Mouse (Mus musculus) liver, postnatal 0 days (tissue): ENCODE results near the gene Wfdc6a. TPM values are rescaled to one million over a fixed set of nuclear protein-coding genes. Genes with fewer than 3 reads are reported as not detected.

ENCODE experiments used
- ATAC-seq: fragments of 200-750 bp; cut with Nextera tagmentation; 2 replicates; pipeline ENCODE4 v1.8.0; 2017; ENCODE audit warnings: mild to moderate bottlenecking, moderate library complexity
- DNase-seq: peaks from one replicate; pipeline ENCODE4 v3.0.0-alpha.2; 2016
- H3K27ac ChIP-seq: fragments of 300-500 bp; sonication (generic); 2 replicates; pipeline ENCODE4 v1.5.1; 2014; ENCODE audit warnings: antibody characterized with exemption, moderate library complexity, mild to moderate bottlenecking, low read depth
- H3K27me3 ChIP-seq: fragments of 300-500 bp; sonication (generic); 2 replicates; pipeline ENCODE4 v1.6.1; 2014; ENCODE audit warnings: low read length, control low read depth, mixed read lengths; ENCODE audit not compliant: insufficient read depth
- H3K36me3 ChIP-seq: fragments of 300-500 bp; sonication (generic); replicated peaks from 2 replicates; pipeline ENCODE4 v1.6.1; 2014; ENCODE audit warnings: mild to moderate bottlenecking, control low read depth, low read length, moderate library complexity, mixed read lengths; ENCODE audit not compliant: insufficient read depth
- H3K4me1 ChIP-seq: fragments of 300-500 bp; sonication (generic); 2 replicates; pipeline ENCODE4 v1.6.1; 2014; ENCODE audit warnings: antibody characterized with exemption, mild to moderate bottlenecking, control low read depth; ENCODE audit not compliant: insufficient read depth
- H3K4me2 ChIP-seq: fragments of 300-500 bp; sonication (generic); 2 replicates; pipeline ENCODE4 v1.6.1; 2014; ENCODE audit warnings: low read depth, mild to moderate bottlenecking, low read length, moderate library complexity, mixed read lengths
- H3K4me3 ChIP-seq: fragments of 300-500 bp; sonication (generic); 2 replicates; pipeline ENCODE4 v1.5.1; 2014; ENCODE audit warnings: low read depth, low read length
- H3K9ac ChIP-seq: fragments of 300-500 bp; sonication (generic); replicated peaks from 2 replicates; pipeline ENCODE4 v1.6.1; 2014; ENCODE audit warnings: mild to moderate bottlenecking, moderate library complexity
- H3K9me3 ChIP-seq: fragments of 300-500 bp; sonication (generic); 2 replicates; pipeline ENCODE4 v1.6.1; 2016; ENCODE audit warnings: mild to moderate bottlenecking, control low read depth, low read length, mixed read lengths
- CTCF ChIP-seq: sonication (generic); IDR thresholded peaks from 2 replicates; pipeline ENCODE4 v1.5.1; 2016; ENCODE audit warnings: antibody characterized with exemption, low read depth
- EP300 ChIP-seq: IDR thresholded peaks from 2 replicates; pipeline ENCODE4 v1.6.1; 2016; ENCODE audit warnings: antibody characterized with exemption, low read depth, mild to moderate bottlenecking
- WGBS: fragments of 180-500 bp; shearing (Covaris S2); extraction: QIAGEN DNeasy Blood & Tissue Kit; methylation state at CpG from one replicate; pipeline ENCODE4 v1.1.7; 2014; ENCODE audit not compliant: insufficient replicate concordance; 5-methylcytosine and 5-hydroxymethylcytosine counted together
- polyA plus RNA-seq: library from polyadenylated mRNA; unstranded; fragments of >200 nt; fragmentation: Nextera tagmentation; extraction: Ambion mirVana; gene quantifications from 2 replicates; pipeline ENCODE4 v1.2.1, GENCODE M21; 2015

Wfdc6a gene
- polyA plus RNA-seq, 1 experiment from 2014 or later = not detected

DNA sequence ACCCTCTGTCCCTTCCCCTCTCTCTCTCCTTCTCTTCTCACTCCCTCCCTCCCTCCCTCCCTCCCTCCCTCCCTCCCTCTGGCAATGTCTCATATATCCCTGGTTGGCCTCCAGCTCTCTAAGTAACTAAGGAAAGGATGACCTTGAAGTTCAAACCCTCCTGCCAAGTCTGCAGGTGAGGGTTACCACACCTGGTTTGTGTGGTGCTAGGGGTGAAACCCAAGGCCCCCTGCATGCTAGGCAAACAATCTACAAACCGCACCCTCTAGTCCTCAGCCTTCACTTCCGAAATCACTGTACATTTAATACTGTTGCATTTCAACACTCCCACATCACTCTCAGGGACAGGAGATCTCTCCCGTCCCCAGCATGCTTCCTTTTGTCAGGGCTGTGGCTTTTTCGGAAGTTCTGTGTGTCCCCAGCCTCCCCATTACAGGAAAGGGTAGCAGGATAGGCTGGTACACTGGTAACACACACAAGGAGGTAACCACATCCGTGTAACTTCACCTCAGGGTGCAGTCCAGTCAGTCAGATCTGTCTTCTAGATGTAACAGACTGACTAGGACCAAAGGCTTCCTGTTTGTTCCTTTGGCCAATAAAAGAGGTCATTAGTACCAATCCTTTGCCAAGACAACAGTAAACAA, 40.7 kb downstream of the Wfdc6a start:
- Histone ChIP-seq H3K36me3 (no peaks in the 10 kb centered on the region), H3K27me3 (no peaks in the 10 kb centered on the region), H3K4me2 (no peak overlapping the region), H3K9me3 (no peaks in the 10 kb centered on the region), H3K4me3 (no peak overlapping the region), H3K4me1 (no peaks in the 10 kb centered on the region), H3K27ac (no peak overlapping the region), H3K9ac (no peak overlapping the region)
- DNase-seq (no peak), ATAC-seq (no peak)
- WGBS = 24% methylated on average over 5 of the region's 5 CpGs
- TF ChIP-seq CTCF = no peak
- no peak for TF ChIP-seq EP300

DNA sequence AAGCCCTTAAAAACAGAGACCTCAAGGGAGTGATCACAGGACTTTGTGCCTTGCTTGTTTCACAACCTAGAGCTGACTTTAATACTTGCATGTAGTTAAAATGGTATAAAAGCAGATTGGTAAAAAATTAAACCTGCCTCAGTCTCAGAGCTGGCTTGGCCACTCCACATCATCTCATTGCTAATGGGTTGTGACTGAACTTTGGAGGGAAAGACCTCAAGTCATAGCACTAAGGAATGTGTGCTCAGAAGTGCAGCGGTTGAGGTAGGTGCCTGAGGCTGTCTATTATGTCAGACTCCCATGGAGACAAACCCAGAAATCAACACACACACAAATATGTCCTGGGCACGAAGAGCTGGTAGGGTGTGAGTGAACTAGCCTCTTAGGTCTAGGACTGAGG, 41.5 kb downstream of the Wfdc6a start:
- 63% methylated on average over 2 of the region's 2 CpGs for WGBS
- no peak for ATAC-seq

DNA sequence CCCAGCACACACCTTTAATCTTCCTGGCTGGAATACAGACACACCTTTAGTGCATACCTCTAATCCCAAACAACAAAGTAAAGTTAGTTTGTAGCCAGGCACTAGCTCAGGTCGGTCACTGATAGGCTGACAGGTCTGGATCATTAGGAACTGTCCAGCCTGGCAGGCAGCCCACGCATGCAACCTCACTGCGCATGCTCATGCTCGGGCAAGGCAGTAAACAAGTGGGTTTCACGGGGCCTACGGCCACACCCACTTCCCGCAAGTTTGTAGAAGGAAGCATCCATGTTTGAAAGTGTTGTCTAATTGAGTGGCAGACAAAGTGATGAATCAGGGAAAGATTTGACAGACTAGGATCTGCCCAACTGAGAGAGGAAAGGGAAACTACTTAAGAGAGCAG, 42.6 kb downstream of the Wfdc6a start:
- no peak for DNase-seq
- Histone ChIP-seq H3K36me3 (no peaks in the 10 kb centered on the region), H3K4me2 (no peak overlapping the region), H3K27ac (no peak overlapping the region), H3K9ac (no peak overlapping the region), H3K4me1 (no peaks in the 10 kb centered on the region), H3K4me3 (no peak overlapping the region), H3K9me3 (no peaks in the 10 kb centered on the region), H3K27me3 (no peaks in the 10 kb centered on the region)
- TF ChIP-seq CTCF = no peak
- no peak for TF ChIP-seq EP300
- ATAC-seq = no peak
- WGBS = 76% methylated on average over 7 of the region's 7 CpGs

More for the DNA sequence above, 41.5 kb downstream of the Wfdc6a start:
- Histone ChIP-seq H3K9ac (no peak overlapping the region), H3K4me2 (no peak overlapping the region), H3K27ac (no peak overlapping the region), H3K4me3 (no peak overlapping the region), H3K9me3 (no peaks in the 10 kb centered on the region), H3K27me3 (no peaks in the 10 kb centered on the region), H3K36me3 (no peaks in the 10 kb centered on the region), H3K4me1 (no peaks in the 10 kb centered on the region)
- TF ChIP-seq EP300 (no peak), CTCF (no peak)
- no peak for DNase-seq

DNA sequence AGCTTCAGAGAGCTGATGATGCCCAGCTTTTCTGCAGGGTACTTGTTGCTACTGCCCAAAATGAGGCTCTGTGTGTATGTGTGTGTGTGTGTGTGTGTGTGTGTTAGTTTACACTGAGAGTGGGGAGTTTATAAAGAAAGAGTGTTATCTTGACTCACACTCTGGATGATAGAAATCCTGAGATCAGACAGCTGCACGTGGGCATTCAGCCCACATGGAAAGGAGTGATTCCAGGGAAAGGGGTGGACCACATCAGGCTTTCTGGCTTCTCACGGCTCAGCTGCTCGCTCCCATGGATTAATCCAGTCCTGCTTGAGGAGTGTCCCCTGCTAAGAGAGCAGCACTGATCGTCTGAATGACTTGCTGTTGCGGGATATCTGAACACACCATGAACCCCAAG, 43.1 kb downstream of the Wfdc6a start:
- Histone ChIP-seq H3K36me3 (no peaks in the 10 kb centered on the region), H3K4me2 (no peak overlapping the region), H3K4me1 (no peaks in the 10 kb centered on the region), H3K27me3 (no peaks in the 10 kb centered on the region), H3K9ac (no peak overlapping the region), H3K27ac (no peak overlapping the region), H3K4me3 (no peak overlapping the region), H3K9me3 (no peaks in the 10 kb centered on the region)
- TF ChIP-seq EP300 (no peak), CTCF (no peak)
- WGBS = 74% methylated on average over 5 of the region's 5 CpGs
- no peak for ATAC-seq
- DNase-seq = no peak

DNA sequence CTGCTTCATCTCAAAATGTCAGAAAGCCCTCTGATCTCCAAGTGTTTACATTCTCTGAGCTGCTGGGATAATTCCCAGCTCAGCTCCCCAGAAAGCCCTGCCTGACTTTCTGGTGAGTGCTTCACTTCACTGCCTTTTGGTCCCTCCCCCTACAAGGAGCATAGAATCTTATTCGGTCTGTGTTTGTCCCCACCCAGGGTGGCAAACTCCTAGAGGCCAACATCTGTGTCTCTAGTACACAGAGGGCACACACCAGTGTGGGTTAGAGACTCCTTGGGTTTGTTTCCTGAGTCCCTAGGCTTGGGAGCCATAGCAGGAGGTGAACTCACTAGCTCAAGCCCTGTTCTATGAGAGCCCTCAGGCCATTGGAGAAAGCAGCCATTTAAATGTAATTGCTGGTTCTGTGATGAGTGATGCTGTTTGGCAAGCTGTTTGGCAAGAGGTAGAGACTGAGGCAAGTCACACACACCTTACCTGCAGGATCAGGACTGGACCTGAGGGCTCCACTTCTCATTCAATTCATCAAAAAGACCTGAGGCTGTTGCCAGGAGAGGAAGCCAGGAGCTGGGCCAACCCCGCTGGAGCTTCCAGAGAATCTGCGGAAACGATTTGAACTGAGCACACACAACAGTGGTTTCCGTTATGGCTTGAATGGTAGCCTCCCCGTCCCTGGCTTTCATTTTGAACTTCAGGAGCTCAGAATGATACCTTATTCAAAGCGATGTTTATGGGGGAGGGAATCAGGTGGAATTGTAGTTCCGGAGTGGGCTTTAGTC, 44.4 kb downstream of the Wfdc6a start:
- Histone ChIP-seq H3K27ac (no peak overlapping the region), H3K4me2 (no peak overlapping the region), H3K9ac (no peak overlapping the region), H3K9me3 (no peaks in the 10 kb centered on the region), H3K4me1 (no peaks in the 10 kb centered on the region), H3K36me3 (no peaks in the 10 kb centered on the region), H3K4me3 (no peak overlapping the region), H3K27me3 (no peaks in the 10 kb centered on the region)
- TF ChIP-seq EP300 (no peak), CTCF (no peak)
- ATAC-seq = no peak
- WGBS = 18% methylated on average over 8 of the region's 8 CpGs
- no peak for DNase-seq

DNA sequence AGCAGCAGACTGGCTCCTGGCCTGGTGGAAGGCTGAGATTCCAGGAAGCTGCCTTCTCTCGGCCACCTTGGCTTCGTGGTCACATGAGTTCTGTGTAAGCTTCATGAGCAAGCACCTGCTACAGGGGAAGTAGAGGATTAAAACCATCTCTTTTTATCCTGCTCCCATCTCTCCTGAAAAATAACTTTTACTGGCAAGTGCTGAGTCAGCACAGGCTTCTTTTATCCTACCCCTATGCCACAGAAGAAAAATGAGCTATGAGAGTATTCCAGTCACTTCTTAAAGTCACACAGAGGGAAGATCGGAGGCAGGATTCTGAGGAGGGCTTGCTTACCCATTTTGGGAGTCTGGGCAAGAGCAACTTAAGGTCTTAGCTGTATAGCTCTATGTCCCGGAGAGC, 48.2 kb downstream of the Wfdc6a start:
- Histone ChIP-seq H3K27me3 (no peaks in the 10 kb centered on the region), H3K36me3 (no peaks in the 10 kb centered on the region), H3K9ac (no peak overlapping the region), H3K4me3 (no peak overlapping the region), H3K9me3 (no peaks in the 10 kb centered on the region), H3K4me2 (no peak overlapping the region), H3K4me1 (no peaks in the 10 kb centered on the region), H3K27ac (no peak overlapping the region)
- ATAC-seq = no peak
- TF ChIP-seq EP300 (no peak), CTCF (no peak)
- WGBS = 59% methylated on average over 4 of the region's 4 CpGs
- no peak for DNase-seq
